Mouse (Mus musculus) heart, embryonic 14.5 days (tissue): ENCODE measurements around the gene B3gnt6. TPM values are rescaled to one million over a fixed set of nuclear protein-coding genes. Genes with fewer than 3 reads are reported as not detected.

Experiments
- polyA plus RNA-seq: library from polyadenylated mRNA; unstranded; fragments of >200 nt; fragmentation: Nextera tagmentation; extraction: Ambion mirVana; gene quantifications from 2 replicates; pipeline ENCODE4 v1.2.1, GENCODE M21; 2014

Gene B3gnt6
- polyA plus RNA-seq, 1 experiment from 2014 or later, result 0.11 TPM

Other genes with a start within 250 kb of the B3gnt6 start
- 5.3 and 7.6 TPM in 2 replicates for gene Myo7a, start 80.0 kb downstream of the B3gnt6 start, polyA plus RNA-seq
- 0.09 TPM in 2 replicates for gene Omp, start 54.0 kb downstream of the B3gnt6 start, polyA plus RNA-seq
- 1.8 and 2.5 TPM in 2 replicates for gene Capn5, start 21.2 kb downstream of the B3gnt6 start, polyA plus RNA-seq
- 24.7 and 27.6 TPM in 2 replicates for gene Acer3, start 121.7 kb upstream of the B3gnt6 start, polyA plus RNA-seq
- 5.7 and 6.5 TPM in 2 replicates for gene Tsku, start 161.8 kb upstream of the B3gnt6 start, polyA plus RNA-seq
- 0.13 TPM in 1 of 2 replicates, not detected in the other for gene Gucy2d, start 240.9 kb upstream of the B3gnt6 start, polyA plus RNA-seq